Mouse (Mus musculus): ENCODE measurements at regions not wholly inside any gene's neighbourhood (a gene's known extent, or its start where the extent isn't known, plus 50 kb on each side); places are given as distances from the start of the nearest gene placed in this dataset.
"Not testable (repeated sequence)": the region's sequence is repeated elsewhere in the genome, so short reads cannot be mapped to it uniquely, and the experiment has no call there.

DNA sequence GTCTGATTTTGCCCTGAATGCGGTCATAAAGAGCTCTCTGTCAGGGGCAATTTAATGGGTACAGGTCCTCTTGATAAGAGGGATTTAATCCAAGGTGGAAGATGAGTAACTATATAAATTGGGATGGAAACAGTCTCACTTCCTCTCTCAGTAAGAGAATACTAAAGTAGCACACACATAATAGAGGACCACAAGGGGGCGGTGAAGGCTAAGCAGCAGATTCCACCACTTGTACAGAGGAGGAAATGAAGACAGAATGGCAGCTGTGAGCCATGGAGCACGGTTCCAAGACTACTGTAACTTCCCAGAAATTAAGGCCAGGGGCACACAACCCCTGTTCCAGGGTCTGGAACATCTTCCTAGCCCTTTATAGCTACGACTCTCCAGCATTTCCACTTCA lies 262.6 kb upstream of the Ywhaq start:
- DNase-seq = peak in 1 of 2 experiments; percentile 42

GRCm38 (mm10) chr12:21649381-21649780 lies 231.9 kb upstream of the Ywhaq start:
- DNase-seq = not testable (repeated sequence)

DNA sequence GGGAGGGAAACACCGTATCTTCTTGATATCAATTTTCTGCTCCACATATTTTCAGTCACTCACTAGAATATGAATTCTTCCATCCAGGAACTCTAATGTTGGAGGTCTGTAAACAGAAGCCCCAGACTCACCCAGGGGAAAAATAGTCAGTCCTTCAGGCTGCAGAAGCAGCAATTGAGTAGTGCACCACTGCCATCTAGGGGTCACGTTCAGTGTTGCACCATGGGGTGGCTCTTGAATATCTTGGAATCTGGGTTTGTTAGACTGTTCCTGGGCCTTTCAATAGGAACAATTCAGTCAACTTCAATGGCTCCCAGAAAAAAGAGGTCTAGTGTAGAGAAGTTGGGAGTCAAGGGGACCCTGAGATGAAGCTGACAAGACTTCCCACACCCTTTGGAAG lies 196.3 kb upstream of the Ywhaq start:
- peak in 1 of 2 experiments; percentile 66 for DNase-seq

DNA sequence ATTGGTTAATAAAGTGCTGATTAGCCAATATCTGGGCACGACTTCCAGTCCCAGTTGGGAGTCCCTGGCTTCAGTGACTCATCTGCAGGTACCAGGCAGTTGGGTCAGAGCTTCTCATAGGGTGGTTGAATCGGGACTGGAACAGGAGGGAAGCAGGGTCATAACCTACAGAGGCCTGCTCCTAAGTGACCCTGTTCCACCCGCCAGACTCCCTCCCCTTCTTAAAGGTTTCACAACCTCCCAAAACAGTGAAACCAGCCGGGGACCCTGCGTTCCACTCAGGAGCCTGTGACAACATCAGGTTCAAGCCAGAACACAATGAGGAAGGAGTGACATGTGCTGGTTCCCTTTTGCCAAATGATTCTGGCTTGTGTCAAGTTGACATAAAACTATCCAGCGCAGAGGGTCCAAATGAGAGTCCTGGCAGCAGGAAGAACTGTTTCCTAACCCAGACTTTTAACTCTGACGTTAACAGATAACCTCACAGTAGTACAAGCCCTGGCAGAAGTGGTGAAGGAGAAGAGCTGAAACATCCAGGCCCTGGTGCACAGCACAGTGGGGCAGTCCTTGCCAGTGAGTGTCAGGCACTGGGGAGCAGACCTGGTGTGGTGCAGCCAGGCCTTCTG lies 151.1 kb upstream of the Ywhaq start:
- no peak for DNase-seq

GRCm38 (mm10) chr12:21543962-21544361 lies 126.5 kb upstream of the Ywhaq start:
- DNase-seq = not testable (repeated sequence)

GRCm38 (mm10) chr12:21543153-21543894 lies 125.9 kb upstream of the Ywhaq start:
- DNase-seq = peak; percentile 72 to 82

GRCm38 (mm10) chr12:21531766-21532165 lies 114.3 kb upstream of the Ywhaq start:
- DNase-seq = no peak

- DNase-seq = not testable (repeated sequence)
Observed at GRCm38 (mm10) chr12:21529367-21529766, 111.9 kb upstream of the Ywhaq start.

DNA sequence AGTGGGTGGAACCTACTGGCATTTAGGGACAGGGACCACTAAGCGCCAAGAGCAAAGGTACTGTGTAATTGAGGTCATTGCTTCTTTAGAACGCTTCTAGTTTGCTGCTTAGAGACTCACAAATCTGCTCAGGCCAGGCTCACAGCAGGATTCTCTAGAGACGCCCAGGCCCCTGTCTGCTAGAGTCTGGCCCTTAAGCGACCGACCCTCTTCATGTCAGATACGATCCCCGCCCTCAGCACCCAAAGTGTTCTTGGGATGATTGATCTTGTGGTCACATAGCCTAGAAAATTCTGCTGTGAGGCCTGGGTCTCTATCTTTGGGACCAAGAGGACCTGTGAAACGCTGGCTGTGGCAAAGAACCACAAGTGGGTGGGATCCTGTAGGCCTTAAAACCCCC lies 109.9 kb upstream of the Ywhaq start:
- DNase-seq = not testable (repeated sequence)

- not testable (repeated sequence) for DNase-seq
Observed at GRCm38 (mm10) chr12:21526906-21527305, 109.5 kb upstream of the Ywhaq start.

DNA sequence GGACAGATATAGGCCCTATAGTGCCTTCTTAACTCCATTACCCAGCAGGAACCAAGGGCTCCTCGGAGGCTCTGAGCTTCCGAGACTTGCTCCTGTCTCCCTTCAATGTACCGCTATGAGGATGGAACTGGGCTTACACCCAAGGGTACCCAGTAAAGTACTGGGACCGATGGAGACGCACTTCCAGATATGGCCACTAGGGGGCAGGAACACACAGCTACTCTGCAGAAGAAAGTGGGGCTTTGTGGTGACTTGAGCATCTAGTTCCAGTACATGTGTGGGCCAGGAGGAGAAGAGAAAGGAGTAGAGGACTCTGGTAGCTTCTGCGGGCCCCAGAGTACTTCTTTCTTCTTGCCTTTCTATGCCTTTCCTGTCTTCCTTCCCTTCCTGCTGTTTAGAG lies 108.1 kb upstream of the Ywhaq start:
- DNase-seq = not testable (repeated sequence)

DNA sequence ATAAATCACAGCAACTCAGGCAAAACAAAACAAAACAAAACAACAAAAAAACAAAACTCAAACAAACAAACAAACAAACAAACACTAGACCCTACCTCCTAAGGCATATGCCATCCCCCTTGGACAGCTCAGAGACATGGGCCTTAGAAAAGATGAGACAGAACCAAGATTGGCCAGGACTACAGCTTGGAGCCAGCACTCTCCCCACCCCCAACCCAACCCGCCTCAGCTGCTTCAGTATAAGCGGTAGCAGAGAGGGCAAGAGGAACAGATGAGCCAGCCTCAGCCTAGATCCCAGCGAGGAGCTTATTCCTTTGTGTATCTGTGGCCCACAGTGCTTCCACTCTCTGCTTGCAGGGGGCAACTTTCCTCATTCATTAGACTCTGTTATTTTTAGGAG lies 105.2 kb upstream of the Ywhaq start:
- no peak for DNase-seq

- no peak for DNase-seq
Observed at GRCm38 (mm10) chr12:21519058-21519457, 101.6 kb upstream of the Ywhaq start.

DNA sequence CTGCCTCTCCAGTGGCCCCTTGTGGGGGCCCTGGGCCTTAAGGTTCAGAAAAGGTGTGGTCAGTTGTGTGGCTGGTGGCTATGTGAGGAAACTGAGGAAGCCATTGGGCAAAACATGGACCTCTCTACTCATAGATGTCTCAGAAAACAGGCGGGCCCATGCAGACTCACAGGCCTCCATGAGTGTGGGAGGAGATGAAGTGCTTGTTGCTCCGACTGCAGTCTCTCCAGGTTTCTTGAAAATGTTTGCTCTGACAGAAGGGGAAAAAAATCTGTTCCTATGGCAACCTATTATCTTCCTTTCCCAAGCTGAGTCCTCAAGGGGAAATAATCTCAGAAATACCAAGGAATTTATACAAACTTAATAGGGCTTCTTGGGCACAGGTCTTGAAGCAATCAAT lies 95.3 kb upstream of the Ywhaq start:
- DNase-seq = no peak

GRCm38 (mm10) chr12:21511043-21511665 lies 93.7 kb upstream of the Ywhaq start:
- no peak for DNase-seq

- no peak for DNase-seq
Observed at GRCm38 (mm10) chr12:21507080-21507479, 89.6 kb upstream of the Ywhaq start.

DNA sequence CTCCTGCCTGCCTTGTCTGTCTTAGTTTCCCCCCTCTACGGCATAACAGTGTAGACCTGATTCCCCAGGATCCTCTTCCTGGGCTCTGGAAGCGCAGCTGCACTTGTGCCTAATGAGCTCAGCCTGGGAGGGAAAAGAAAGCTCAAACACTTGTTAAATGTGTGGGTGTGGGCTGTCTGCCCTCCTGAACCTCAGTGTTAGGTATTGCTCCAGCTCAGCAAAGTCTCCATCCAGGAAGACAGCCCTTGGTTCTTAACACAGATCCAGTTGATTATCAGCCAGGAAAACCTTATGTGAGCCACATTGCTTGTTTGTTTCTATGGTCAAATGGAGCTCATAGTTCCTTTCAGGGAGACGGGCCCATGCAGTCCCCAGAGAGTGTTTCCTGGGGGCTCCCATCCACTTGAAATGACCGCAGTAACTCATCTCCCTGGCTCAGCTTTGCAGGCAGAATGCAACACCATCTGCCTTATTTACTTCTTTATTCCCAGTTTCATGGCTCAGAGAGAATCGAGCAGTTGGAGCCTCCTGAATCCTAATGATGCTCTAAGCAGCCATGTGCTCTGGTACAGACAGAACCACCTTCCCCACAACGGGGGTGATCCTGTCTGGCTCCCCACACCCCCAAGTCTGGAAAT lies 88.4 kb upstream of the Ywhaq start:
- DNase-seq = no peak

DNA sequence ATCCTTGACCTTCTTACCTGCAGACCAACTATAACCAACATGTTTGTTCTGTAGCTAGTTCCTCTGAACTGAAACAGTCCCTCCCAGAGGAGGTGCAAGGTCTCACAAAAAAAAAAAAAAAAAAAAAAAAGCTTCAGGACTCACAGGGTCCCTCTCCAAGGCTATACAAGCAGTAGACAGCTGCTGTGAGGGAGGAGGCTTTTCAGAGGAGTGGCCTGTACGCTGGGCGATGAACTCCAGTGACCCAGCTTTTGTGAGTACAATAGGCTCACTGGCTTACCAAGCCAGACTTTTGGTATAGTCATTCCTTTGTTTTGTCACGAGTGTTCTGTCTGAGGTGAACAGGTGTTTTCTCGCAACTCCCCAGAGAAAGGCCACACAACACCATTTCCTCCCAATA lies 85.8 kb upstream of the Ywhaq start:
- no peak for DNase-seq

DNA sequence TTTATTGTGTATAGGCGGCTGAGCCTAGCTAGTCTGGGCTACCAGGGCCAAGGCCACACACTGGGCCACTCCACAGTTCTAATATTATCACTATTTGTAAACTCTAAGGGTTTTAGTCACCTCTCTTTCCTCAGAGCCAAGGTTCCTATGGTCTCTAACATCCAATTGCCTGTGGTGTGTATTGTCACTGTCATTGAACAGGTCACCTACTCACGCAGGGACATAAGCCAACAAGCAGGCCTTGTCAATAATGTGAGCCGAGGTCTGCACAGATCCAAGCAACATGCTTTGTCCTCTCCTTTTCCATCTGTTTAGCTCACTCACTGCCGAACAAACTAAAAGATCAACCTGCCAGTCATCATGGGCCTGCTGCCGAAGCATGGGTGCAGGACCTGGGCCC lies 79.5 kb upstream of the Ywhaq start:
- no peak for DNase-seq

- DNase-seq = no peak
Observed at GRCm38 (mm10) chr12:21495511-21495910, 78.1 kb upstream of the Ywhaq start.

GRCm38 (mm10) chr12:21493471-21493870 lies 76.0 kb upstream of the Ywhaq start:
- DNase-seq = no peak

- no peak for DNase-seq
Observed at GRCm38 (mm10) chr12:21492549-21493291, 75.3 kb upstream of the Ywhaq start.

DNA sequence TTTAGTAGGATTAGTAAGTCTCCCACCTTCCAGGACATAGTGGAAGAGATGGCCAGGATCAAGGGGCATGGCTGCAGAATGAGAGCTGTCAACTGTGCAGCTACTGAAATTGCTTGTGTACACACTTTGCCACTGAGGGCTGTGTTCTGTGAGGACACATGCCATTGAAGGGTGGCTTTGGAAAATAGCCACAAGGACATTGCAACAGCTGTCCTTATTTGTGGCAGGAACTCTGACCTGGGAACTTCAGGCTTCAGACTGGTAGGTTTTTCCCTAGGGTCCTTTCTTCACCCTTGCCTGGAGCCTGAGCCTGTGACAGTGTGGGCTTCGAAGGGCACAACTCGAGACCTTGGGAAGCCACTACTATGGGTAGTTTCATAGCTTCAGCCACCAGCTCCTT lies 64.2 kb upstream of the Ywhaq start:
- no peak for DNase-seq
